Mouse (Mus musculus): Measurements from ENCODE around the gene Cage1. TPM values are rescaled to one million over a fixed set of nuclear protein-coding genes. Genes with fewer than 3 reads are reported as not detected.

The Cage1 gene
- total RNA-seq, 2 experiments from 2014 or later: 6.2 to 6.3 TPM

DNA sequence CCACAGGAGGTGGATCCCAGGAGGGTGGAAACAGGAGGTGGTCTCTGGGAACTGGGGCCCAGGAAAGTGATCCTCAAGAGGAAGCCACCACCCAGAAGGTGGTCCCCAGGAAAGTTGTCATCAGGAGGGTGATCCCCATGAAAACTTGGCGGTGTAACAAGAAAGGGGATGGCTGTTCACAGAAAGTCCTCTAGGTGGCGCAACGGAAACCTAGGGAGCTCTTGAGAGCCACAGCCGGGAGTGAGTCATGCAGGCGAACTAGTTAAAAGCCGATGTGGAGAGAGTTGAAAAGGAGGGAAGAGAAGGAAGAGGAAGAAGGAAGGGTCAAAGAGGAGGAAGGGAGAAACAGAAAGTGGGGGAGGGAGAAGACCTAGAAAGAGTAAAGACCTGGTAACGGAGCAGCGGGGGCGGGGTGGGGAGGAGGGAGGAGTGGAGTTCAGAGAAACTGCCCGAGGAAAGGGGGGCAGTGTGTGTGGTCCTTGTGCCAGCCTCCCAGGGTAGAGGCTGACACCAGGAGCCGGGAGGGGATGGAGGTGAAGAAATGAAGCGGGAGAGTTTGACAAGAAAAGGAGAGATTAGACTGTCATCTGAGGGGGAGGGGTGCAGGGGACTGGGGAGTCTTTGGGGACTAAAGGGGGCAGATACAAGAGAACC, 73.4 kb downstream of the Cage1 start:
- DNase-seq (ENCODE audit: extremely low spot score in 1 of 2, low spot score in 2 of 2): peak; percentile 66 to 72
- TF ChIP-seq CTCF (IDR thresholded peaks at IDR 0.05): peak; percentile 90
- H3K4me3 ChIP-seq: peak overlapping the region; percentile 27
- intact Hi-C loops (cut with DNase I): loop anchor here (5.0 kb wide), 1 partner anchor 511 kb away; no protein-coding TSS in a partner anchor
- H3K27ac ChIP-seq: no peak overlapping the region

DNA sequence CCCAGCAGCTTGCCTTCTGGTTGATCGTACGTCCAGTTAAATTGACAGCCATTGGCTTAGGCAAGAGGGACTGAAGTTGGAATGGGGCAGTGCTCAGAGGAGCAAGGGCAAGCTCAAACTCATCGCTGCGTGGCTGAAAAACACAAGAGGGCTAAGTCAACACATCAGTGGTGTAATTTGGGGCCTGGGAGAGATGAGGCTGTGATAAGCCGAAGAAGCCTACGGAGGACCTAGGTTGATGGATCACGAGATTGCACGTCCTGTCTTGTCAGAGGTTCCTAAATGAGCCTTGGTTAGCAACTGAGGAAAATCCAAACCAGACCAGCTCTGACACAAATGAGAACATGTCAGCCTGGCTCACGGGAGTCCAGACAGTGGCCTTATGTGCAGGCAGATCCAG, 74.3 kb downstream of the Cage1 start:
- Histone ChIP-seq H3K27ac (no peak overlapping the region), H3K4me3 (no peak overlapping the region)
- no peak for TF ChIP-seq CTCF (IDR thresholded peaks at IDR 0.05)
- intact Hi-C loops (cut with DNase I): loop anchor here (5.0 kb wide), 1 partner anchor 510 kb away; no protein-coding TSS in a partner anchor
- no peak for DNase-seq (ENCODE audit: extremely low spot score in 1 of 2, low spot score in 2 of 2)

- no peak for TF ChIP-seq CTCF (IDR thresholded peaks at IDR 0.05)
- H3K4me3 ChIP-seq: no peak overlapping the region
- DNase-seq (ENCODE audit: extremely low spot score in 1 of 2, low spot score in 2 of 2): no peak
- intact Hi-C loops (cut with DNase I): loop anchor here (5.0 kb wide), 1 partner anchor 508 kb away; no protein-coding TSS in a partner anchor
- no peak overlapping the region for H3K27ac ChIP-seq
Observed at GRCm38 (mm10) chr13:37959936-37960335, 76.9 kb downstream of the Cage1 start.

GRCm38 (mm10) chr13:37959239-37959907, 77.5 kb downstream of the Cage1 start:
- Histone ChIP-seq H3K4me3 (no peak overlapping the region), H3K27ac (no peak overlapping the region)
- DNase-seq (ENCODE audit: extremely low spot score in 1 of 2, low spot score in 2 of 2): no peak
- TF ChIP-seq CTCF (IDR thresholded peaks at IDR 0.05): no peak
- intact Hi-C loops (cut with DNase I): no loop called here

DNA sequence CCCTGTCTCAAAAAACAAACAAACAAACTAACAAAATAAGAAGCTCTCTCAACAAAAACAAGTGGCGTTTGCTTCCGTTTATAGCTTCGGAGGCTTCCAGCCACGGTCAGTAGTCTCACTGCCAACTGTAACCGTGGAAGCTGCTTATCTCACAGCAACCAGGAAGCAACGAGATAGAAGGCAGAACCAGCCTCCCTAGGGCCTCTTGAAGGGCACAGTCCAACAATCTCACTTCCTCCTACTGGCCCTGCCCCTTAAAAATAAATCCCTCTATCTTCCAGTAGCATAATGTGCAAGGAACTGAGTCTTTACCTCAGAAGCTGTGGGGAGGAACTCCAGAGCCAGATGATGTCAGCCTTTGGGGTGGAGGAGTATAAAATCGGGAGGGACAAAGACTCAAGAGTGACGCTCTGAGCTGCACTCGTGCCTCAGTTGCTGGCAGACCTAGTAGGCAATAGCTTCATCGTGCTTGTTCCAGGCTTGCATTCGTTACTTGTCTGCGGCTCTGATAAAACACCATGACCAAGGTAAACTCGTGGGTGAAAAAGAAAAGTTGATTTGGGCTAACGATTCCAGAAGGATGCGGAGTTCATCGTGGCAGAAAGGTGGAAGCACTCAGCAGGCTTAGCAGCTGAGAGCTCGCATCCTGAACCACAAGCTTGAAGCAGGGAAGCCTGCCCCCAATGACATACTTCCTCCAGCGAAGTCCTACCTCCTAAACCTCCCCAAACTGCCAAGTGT, 78.2 kb downstream of the Cage1 start:
- Histone ChIP-seq H3K4me3 (no peak overlapping the region), H3K27ac (no peak overlapping the region)
- TF ChIP-seq CTCF (IDR thresholded peaks at IDR 0.05): no peak
- no peak for DNase-seq (ENCODE audit: extremely low spot score in 1 of 2, low spot score in 2 of 2)
- intact Hi-C loops (cut with DNase I): no loop called here

Small RNAs within 50 kb of the gene (microRNA-seq; reads per million reads assigned to microRNA genes)
- gene Gm27387: 0 reads per million in 2 experiments

Other genes with a start within 250 kb of the Cage1 start
- 100 to 1,000 TPM in 1 of 2 experiments, 10 to 100 TPM in 1; 96.1 to 101 TPM for gene Ssr1, start 42.9 kb downstream of the Cage1 start, total RNA-seq (2021)
- 10 to 100 TPM; 27.7 TPM for gene Riok1, start 74 bp downstream of the Cage1 start, total RNA-seq (2021)
- under 1 TPM; 0.07 to 0.16 TPM for gene Dsp, start 114.2 kb upstream of the Cage1 start, total RNA-seq (2021)
- gene Snrnp48, start 167.9 kb upstream of the Cage1 start, total RNA-seq (2021): 10 to 100 TPM; 21.7 to 28.4 TPM